Mouse (Mus musculus): ENCODE results near the gene Hdlbp. TPM values are rescaled to one million over a fixed set of nuclear protein-coding genes. Genes with fewer than 3 reads are reported as not detected.

Hdlbp gene
- total RNA-seq (2023; ENCODE audit: inconsistent age): 123 to 144 TPM (median 138 TPM) in 4 replicates

GRCm38 (mm10) chr1:93478586-93479475 is at the start of gene Hdlbp:
TSS of gene Hdlbp (minus strand) at chr1:93478815.

GRCm38 (mm10) chr1:93511585-93512350 is 33.2 kb upstream of the Hdlbp start, which contains the start of gene Farp2:
TSS of gene Farp2 (plus strand) at chr1:93512079.

GRCm38 (mm10) chr1:93373665-93374064 is 105.0 kb downstream of the Hdlbp start, which contains the start of gene Ano7:
TSS of gene Ano7 (plus strand) at chr1:93373930.

Other genes starting within 250 kb of the Hdlbp start
- 0.66 to 1.8 TPM (median 0.94 TPM) in 4 replicates for gene Sned1, start 243.0 kb downstream of the Hdlbp start, total RNA-seq (2023; ENCODE audit: inconsistent age)
- gene Mterf4, start 172.9 kb downstream of the Hdlbp start, total RNA-seq (2023; ENCODE audit: inconsistent age): 14.6 to 23.0 TPM (median 18.2 TPM) in 4 replicates
- 20.6 to 30.1 TPM (median 25.2 TPM) in 4 replicates for gene Ppp1r7, start 136.0 kb downstream of the Hdlbp start, total RNA-seq (2023; ENCODE audit: inconsistent age)
- 2.0 to 4.5 TPM (median 2.9 TPM) in 4 replicates for gene Pask, start 135.3 kb downstream of the Hdlbp start, total RNA-seq (2023; ENCODE audit: inconsistent age)
- 0.26 to 1.3 TPM (median 0.60 TPM) in 4 replicates for gene Ano7, start 104.9 kb downstream of the Hdlbp start, total RNA-seq (2023; ENCODE audit: inconsistent age)
- gene Farp2, start 33.3 kb upstream of the Hdlbp start, total RNA-seq (2023; ENCODE audit: inconsistent age): 3.8 to 4.9 TPM (median 4.5 TPM) in 4 replicates
- gene Stk25, start 179.8 kb upstream of the Hdlbp start, total RNA-seq (2023; ENCODE audit: inconsistent age): 97.2 to 110 TPM (median 107 TPM) in 4 replicates
- gene Bok, start 206.8 kb upstream of the Hdlbp start, total RNA-seq (2023; ENCODE audit: inconsistent age): not detected in 4 replicates